Mouse (Mus musculus) G1E (cell line): ENCODE data around the gene Icos. TPM values are rescaled to one million over a fixed set of nuclear protein-coding genes. Genes with fewer than 3 reads are reported as not detected.

Experiments
- ATAC-seq: 2 replicates; pipeline ENCODE4 v1.8.0; 2016; ENCODE audit warnings: mild to moderate bottlenecking; ENCODE audit not compliant: insufficient number of reproducible peaks, poor library complexity, low FRiP score, severe bottlenecking; ENCODE audit errors: extremely low read depth
- DNase-seq: peaks from one replicate; pipeline ENCODE4 v3.0.0; 2012; ENCODE audit warnings: low spot score
- H3K27me3 ChIP-seq: 2 replicates; pipeline ENCODE4 v1.6.1; 2012; ENCODE audit warnings: mild to moderate bottlenecking, low read length, inconsistent platforms; ENCODE audit not compliant: insufficient read depth
- H3K36me3 ChIP-seq: replicated peaks from 2 replicates; pipeline ENCODE3; 2012; ENCODE audit warnings: mild to moderate bottlenecking, inconsistent platforms
- H3K4me1 ChIP-seq: 2 replicates; pipeline ENCODE4 v1.6.1; 2012; ENCODE audit warnings: low read depth, low read length, inconsistent platforms, mixed read lengths; ENCODE audit not compliant: insufficient read depth
- H3K4me3 ChIP-seq: 2 replicates; pipeline ENCODE4 v1.5.1; 2012; ENCODE audit warnings: low read depth, mild to moderate bottlenecking, inconsistent platforms, low read length, moderate library complexity, mixed read lengths
- H3K9me3 ChIP-seq: replicated peaks from 2 replicates; pipeline ENCODE4 v1.6.1; 2012; ENCODE audit warnings: inconsistent platforms
- CTCF ChIP-seq: IDR thresholded peaks from 2 replicates; pipeline ENCODE4 v1.5.1; 2012; ENCODE audit warnings: low read depth, low read length, inconsistent platforms, mixed read lengths
- GATA1 ChIP-seq: IDR thresholded peaks from 2 replicates; pipeline ENCODE4 v1.6.1; 2012; ENCODE audit warnings: borderline replicate concordance, low read length, inconsistent platforms, mixed read lengths
- GATA2 ChIP-seq: IDR thresholded peaks from 2 replicates; pipeline ENCODE4 v1.6.1; 2012; ENCODE audit warnings: low read depth, low read length, inconsistent platforms, borderline replicate concordance
- POLR2AphosphoS5 ChIP-seq: IDR thresholded peaks from 2 replicates; pipeline ENCODE4 v1.6.1; 2012; ENCODE audit warnings: low read depth, low read length, inconsistent platforms; ENCODE audit not compliant: insufficient replicate concordance
- TAL1 ChIP-seq: conservative IDR thresholded peaks from 2 replicates; pipeline ENCODE4 v1.6.1; 2012; ENCODE audit warnings: low read depth, low read length, inconsistent platforms, mixed read lengths
- polyA plus RNA-seq: library from polyadenylated mRNA; stranded (reverse); fragments of >175 nt; gene quantifications from 2 replicates; pipeline ENCODE4 v1.2.3, GENCODE M21; 2012
- total RNA-seq, 2 experiments: library from RNA; stranded (forward) in 1 of 2; stranded (reverse) in 1 of 2; fragments of 200-1000 nt in 1 of 2; fragments of >200 nt in 1 of 2; fragmentation: Nextera tagmentation in 1 of 2; gene quantifications; 2 replicates each; pipeline ENCODE4 v1.2.3; 2014 to 2017

Icos gene
- total and polyA plus RNA-seq, 3 experiments: 0.33 TPM; not detected in 2

DNA sequence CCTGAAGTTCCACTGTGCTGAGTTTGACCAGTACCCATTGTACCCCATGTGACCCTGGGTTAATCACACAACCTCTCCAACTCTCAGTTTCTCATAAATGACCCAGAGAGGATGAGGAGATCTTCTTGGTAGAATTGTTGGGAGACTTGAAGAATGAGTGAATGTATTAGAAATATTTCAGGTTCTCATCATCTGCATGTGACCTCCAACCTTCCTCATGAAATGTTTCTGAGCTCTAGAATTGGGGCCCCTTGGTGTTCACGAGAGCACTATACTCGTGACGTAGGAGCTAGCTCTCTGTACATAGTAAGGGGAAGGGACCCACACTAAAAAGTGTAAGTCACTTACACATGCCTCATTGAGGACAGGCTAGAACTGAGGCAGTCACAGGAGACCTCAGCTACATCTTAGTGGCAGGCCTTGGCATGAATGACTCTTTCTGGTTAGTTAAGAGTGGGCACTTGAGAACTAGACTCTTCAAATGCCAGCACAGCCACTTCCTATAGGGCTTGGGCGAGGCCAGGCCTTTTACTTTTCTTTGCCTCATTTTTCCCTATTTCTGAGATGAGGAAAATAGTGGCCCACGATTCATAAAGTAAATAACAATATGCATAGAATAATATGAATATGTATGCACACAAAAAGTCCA lies 2.0 kb upstream of the Icos start:
- no peak for DNase-seq
- H3K27me3 ChIP-seq: no peaks in the 10 kb centered on the region
- no peaks in the 10 kb centered on the region for H3K9me3 ChIP-seq
- no peaks in the 10 kb centered on the region for H3K36me3 ChIP-seq
- no peaks in the 10 kb centered on the region for H3K4me1 ChIP-seq
- TF ChIP-seq TAL1 (no peak), GATA2 (no peak), CTCF (no peak), POLR2AphosphoS5 (no peak)
- no peak overlapping the region for H3K4me3 ChIP-seq
- no peak for ATAC-seq

DNA sequence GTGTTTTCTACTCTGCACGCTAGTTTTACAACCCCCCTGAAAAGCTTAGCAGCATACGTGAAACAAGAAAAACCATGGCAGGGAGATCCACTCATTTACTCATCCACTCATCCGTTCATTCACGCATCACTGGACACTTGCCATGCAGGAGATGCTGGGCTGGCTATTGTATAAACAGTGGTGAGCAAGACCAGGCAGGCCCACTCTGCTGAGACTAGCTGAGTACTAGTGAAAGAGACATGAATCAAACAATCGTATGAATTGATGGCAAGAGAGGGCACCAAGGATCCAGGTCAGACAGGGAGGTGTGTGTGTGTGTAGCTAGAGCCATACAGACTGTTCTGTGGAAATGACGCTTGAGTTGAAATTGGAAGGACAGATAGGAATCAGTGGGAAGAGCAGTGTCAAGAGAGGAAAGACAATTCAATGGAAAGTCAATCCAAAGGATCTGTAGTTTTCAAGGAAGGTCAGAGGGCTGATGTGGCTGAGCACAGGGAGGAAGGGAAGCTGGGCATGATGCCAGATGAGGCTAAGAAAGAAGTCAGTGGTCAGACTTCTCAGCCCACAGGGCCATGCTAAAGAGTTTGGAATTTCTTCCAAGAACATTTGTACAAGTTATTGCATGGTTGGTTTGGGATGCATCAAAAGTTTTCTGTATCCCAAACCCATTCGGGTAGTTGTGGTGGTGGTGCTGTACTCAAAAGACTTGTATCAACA lies 1.6 kb downstream of the Icos start:
- no peak for DNase-seq
- Histone ChIP-seq H3K4me1 (no peaks in the 10 kb centered on the region), H3K4me3 (no peak overlapping the region), H3K27me3 (no peaks in the 10 kb centered on the region), H3K36me3 (no peaks in the 10 kb centered on the region), H3K9me3 (no peaks in the 10 kb centered on the region)
- TF ChIP-seq GATA1: no peak
- no peak for TF ChIP-seq GATA2
- no peak for TF ChIP-seq POLR2AphosphoS5
- TF ChIP-seq CTCF: no peak
- no peak for TF ChIP-seq TAL1
- no peak for ATAC-seq

GRCm38 (mm10) chr1:60979843-60980235 lies 2.1 kb downstream of the Icos start:
- DNase-seq (no peak), ATAC-seq (no peak)
- Histone ChIP-seq H3K36me3 (no peaks in the 10 kb centered on the region), H3K9me3 (no peaks in the 10 kb centered on the region), H3K4me1 (no peaks in the 10 kb centered on the region), H3K4me3 (no peak overlapping the region), H3K27me3 (no peaks in the 10 kb centered on the region)
- TF ChIP-seq TAL1 (no peak), GATA1 (no peak), GATA2 (no peak)

GRCm38 (mm10) chr1:60985075-60985474 lies 7.3 kb downstream of the Icos start:
- ATAC-seq: no peak
- Histone ChIP-seq H3K9me3 (no peaks in the 10 kb centered on the region), H3K27me3 (no peaks in the 10 kb centered on the region), H3K4me1 (no peaks in the 10 kb centered on the region), H3K36me3 (no peaks in the 10 kb centered on the region), H3K4me3 (no peak overlapping the region)
- no peak for DNase-seq
- TF ChIP-seq TAL1 (no peak), CTCF (no peak), GATA1 (no peak)

- Histone ChIP-seq H3K27me3 (no peaks in the 10 kb centered on the region), H3K9me3 (no peaks in the 10 kb centered on the region), H3K4me3 (no peak overlapping the region), H3K4me1 (no peaks in the 10 kb centered on the region), H3K36me3 (no peaks in the 10 kb centered on the region)
- ATAC-seq (no peak), DNase-seq (no peak)
- TF ChIP-seq TAL1: no peak
- TF ChIP-seq POLR2AphosphoS5: no peak
- no peak for TF ChIP-seq GATA1
- no peak for TF ChIP-seq CTCF
- no peak for TF ChIP-seq GATA2
These were observed 8.4 kb downstream of the Icos start for GRCm38 (mm10) chr1:60986141-60986540.

DNA sequence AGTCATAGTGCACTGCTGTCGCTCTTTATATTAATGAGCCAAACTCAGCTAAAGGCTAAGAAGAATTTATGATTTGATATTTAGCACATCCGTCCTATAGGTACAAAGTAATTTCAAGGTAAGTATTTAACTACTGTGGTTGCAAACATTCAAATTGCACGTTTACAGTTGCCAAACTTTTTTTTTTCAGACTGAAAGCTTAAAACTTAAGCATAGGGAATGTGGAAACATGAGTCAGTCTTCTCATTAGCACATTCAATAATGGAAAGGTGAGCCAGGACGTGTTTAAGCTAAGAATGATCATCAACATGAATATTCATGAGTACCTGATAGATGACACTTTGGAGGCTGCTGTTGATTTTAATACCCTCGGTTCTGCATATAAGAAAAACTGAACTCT lies 11.4 kb downstream of the Icos start:
- no peak for ATAC-seq
- Histone ChIP-seq H3K4me3 (no peak overlapping the region), H3K36me3 (no peaks in the 10 kb centered on the region), H3K9me3 (no peaks in the 10 kb centered on the region), H3K4me1 (no peaks in the 10 kb centered on the region), H3K27me3 (no peaks in the 10 kb centered on the region)
- no peak for TF ChIP-seq TAL1
- TF ChIP-seq CTCF: no peak
- no peak for TF ChIP-seq POLR2AphosphoS5
- no peak for TF ChIP-seq GATA1
- no peak for DNase-seq

GRCm38 (mm10) chr1:60990305-60990704 lies 12.6 kb downstream of the Icos start:
- no peak for DNase-seq

More at GRCm38 (mm10) chr1:60990305-60990704, 12.6 kb downstream of the Icos start:
- Histone ChIP-seq H3K36me3 (no peaks in the 10 kb centered on the region), H3K27me3 (no peaks in the 10 kb centered on the region), H3K9me3 (no peaks in the 10 kb centered on the region), H3K4me1 (no peaks in the 10 kb centered on the region), H3K4me3 (no peak overlapping the region)
- ATAC-seq: no peak
- no peak for TF ChIP-seq GATA2
- no peak for TF ChIP-seq POLR2AphosphoS5
- no peak for TF ChIP-seq CTCF
- TF ChIP-seq GATA1: no peak
- TF ChIP-seq TAL1: no peak
